In genomic region chr10:76531375-76531774, GRCm38 (mm10) we compare ENCODE assay signal across 7 mouse cellular contexts. TPM values are rescaled to one million over a fixed set of nuclear protein-coding genes. Genes with fewer than 3 reads are reported as not detected.
DNase-seq lines count a peak whose midpoint lies in the region; ATAC-seq lines count a peak whose summit lies in the region.

Gene Lss, plus strand, starts transcription at chr10:76531588.

- ATAC-seq in embryonic facial prominence, embryonic 12.5 days (ENCODE audit: insufficient number of reproducible peaks, insufficient read depth, low FRiP score, low TSS enrichment), result peak; percentile 99
- peak; percentile 99 for ATAC-seq in limb, embryonic 11.5 days (ENCODE audit: insufficient number of reproducible peaks, low FRiP score, low TSS enrichment, low read depth)
- ATAC-seq in midbrain, embryonic 14.5 days (ENCODE audit: low FRiP score, low TSS enrichment), result peak; percentile 100

- H3K27me3 ChIP-seq in embryonic facial prominence, embryonic 12.5 days, result no peaks in the 10 kb centered on the region
- no peaks in the 10 kb centered on the region for H3K27me3 ChIP-seq in limb, embryonic 11.5 days (ENCODE audit: control insufficient read depth, insufficient read depth, low read length)
- H3K27me3 ChIP-seq in midbrain, embryonic 14.5 days (ENCODE audit: control insufficient read depth, insufficient read depth, low read length), result no peaks in the 10 kb centered on the region

- H3K4me2 ChIP-seq in embryonic facial prominence, embryonic 12.5 days (replicated peaks), result peak within 1 kb of the TSS; percentile 84
- peak within 1 kb of the TSS; percentile 89 for H3K4me2 ChIP-seq in limb, embryonic 11.5 days (ENCODE audit: low read depth, severe bottlenecking)
- H3K4me2 ChIP-seq in midbrain, embryonic 14.5 days (ENCODE audit: low read length), result peak within 1 kb of the TSS; percentile 74

- DNase-seq in adrenal gland, postnatal 25 days, result peak; percentile 97
- peak; percentile 100 for DNase-seq in heart, adult 11 months
- DNase-seq in kidney, adult 18-20 months, result peak; percentile 95
- peak; percentile 98 for DNase-seq in limb, embryonic 11.5 days (ENCODE audit: low spot score)
- peak; percentile 99 for DNase-seq in midbrain, embryonic 14.5 days
- DNase-seq in spleen, adult 18-20 months, result peak; percentile 96

- under 1% methylated on average over 37 of the region's 37 CpGs for WGBS in embryonic facial prominence, embryonic 12.5 days
- under 1% methylated on average over 35 of the region's 37 CpGs for WGBS in limb, embryonic 11.5 days
- under 1% methylated on average over 37 of the region's 37 CpGs for WGBS in midbrain, embryonic 14.5 days

- H3K9ac ChIP-seq in embryonic facial prominence, embryonic 12.5 days, result peak within 1 kb of the TSS; percentile 68
- peak within 1 kb of the TSS; percentile 66 for H3K9ac ChIP-seq in limb, embryonic 11.5 days (ENCODE audit: low read length)
- peak within 1 kb of the TSS; percentile 68 for H3K9ac ChIP-seq in midbrain, embryonic 14.5 days (replicated peaks; ENCODE audit: low read length)

- peak within 1 kb of the TSS; percentile 71 for H3K4me3 ChIP-seq in embryonic facial prominence, embryonic 12.5 days
- H3K4me3 ChIP-seq in limb, embryonic 11.5 days (ENCODE audit: low read depth, low read length), result peak within 1 kb of the TSS; percentile 72
- peak within 1 kb of the TSS; percentile 73 for H3K4me3 ChIP-seq in midbrain, embryonic 14.5 days (replicated peaks; ENCODE audit: low read depth, low read length)

- peaks cover 28% of the 10 kb centered on the region for H3K36me3 ChIP-seq in embryonic facial prominence, embryonic 12.5 days
- H3K36me3 ChIP-seq in limb, embryonic 11.5 days (ENCODE audit: control insufficient read depth, insufficient read depth, low read length), result peaks cover 4% of the 10 kb centered on the region
- H3K36me3 ChIP-seq in midbrain, embryonic 14.5 days (ENCODE audit: control insufficient read depth, insufficient read depth, low read length), result peaks cover 32% of the 10 kb centered on the region

- H3K9me3 ChIP-seq in embryonic facial prominence, embryonic 12.5 days, result no peaks in the 10 kb centered on the region
- no peaks in the 10 kb centered on the region for H3K9me3 ChIP-seq in limb, embryonic 11.5 days (ENCODE audit: control insufficient read depth, low read length)
- no peaks in the 10 kb centered on the region for H3K9me3 ChIP-seq in midbrain, embryonic 14.5 days (ENCODE audit: control insufficient read depth, low read length)

- H3K4me1 ChIP-seq in embryonic facial prominence, embryonic 12.5 days, result peaks cover 10% of the 10 kb centered on the region; the same call in 1 of the 2 replicates
- H3K4me1 ChIP-seq in limb, embryonic 11.5 days (ENCODE audit: control insufficient read depth, insufficient read depth, low read length), result 0 out of 2 replicates have a peak, but pooled peaks cover 3% of the 10 kb centered on the region
- peaks cover 22% of the 10 kb centered on the region for H3K4me1 ChIP-seq in midbrain, embryonic 14.5 days (ENCODE audit: control insufficient read depth, insufficient read depth, low read length)

- peak within 1 kb of the TSS; percentile 83 for H3K27ac ChIP-seq in embryonic facial prominence, embryonic 12.5 days
- peak within 1 kb of the TSS; percentile 30; the same call in 1 of the 2 replicates for H3K27ac ChIP-seq in limb, embryonic 11.5 days (replicated peaks; ENCODE audit: low read depth, low read length)
- peak within 1 kb of the TSS; percentile 83 for H3K27ac ChIP-seq in midbrain, embryonic 14.5 days (replicated peaks; ENCODE audit: low read depth, low read length)

RNA-seq across cellular contexts. Expression of gene Lss, which starts in this region (rescaled TPM):
- total RNA-seq in adrenal gland, postnatal 25 days (2021), result 116 and 134 TPM in 2 replicates
- 38.6 and 38.8 TPM in 2 replicates for polyA plus RNA-seq in embryonic facial prominence, embryonic 12.5 days (2016; fragmentation: Nextera tagmentation; extraction: Ambion mirVana)
- polyA plus RNA-seq in limb, embryonic 11.5 days (2014; fragmentation: Nextera tagmentation; extraction: Ambion mirVana), result 32.8 and 38.4 TPM in 2 replicates
- polyA plus RNA-seq in midbrain, embryonic 14.5 days (2014; fragmentation: Nextera tagmentation; extraction: Ambion mirVana), result 36.8 and 45.9 TPM in 2 replicates

Comparison
In these comparisons a context has a peak if more than half of its experiments do, and no peak if none do; other contexts are left out.
1. Peak in every context shown above with its lines: DNase-seq, ATAC-seq, H3K4me3 ChIP-seq and H3K27ac ChIP-seq.
2. H3K27ac ChIP-seq: peak in every context shown above with its lines; median percentile 83 in embryonic facial prominence, embryonic 12.5 days; 83 in midbrain, embryonic 14.5 days; 30 in limb, embryonic 11.5 days.